ENCODE assay signal across 30 mouse cellular contexts in the genomic region with DNA sequence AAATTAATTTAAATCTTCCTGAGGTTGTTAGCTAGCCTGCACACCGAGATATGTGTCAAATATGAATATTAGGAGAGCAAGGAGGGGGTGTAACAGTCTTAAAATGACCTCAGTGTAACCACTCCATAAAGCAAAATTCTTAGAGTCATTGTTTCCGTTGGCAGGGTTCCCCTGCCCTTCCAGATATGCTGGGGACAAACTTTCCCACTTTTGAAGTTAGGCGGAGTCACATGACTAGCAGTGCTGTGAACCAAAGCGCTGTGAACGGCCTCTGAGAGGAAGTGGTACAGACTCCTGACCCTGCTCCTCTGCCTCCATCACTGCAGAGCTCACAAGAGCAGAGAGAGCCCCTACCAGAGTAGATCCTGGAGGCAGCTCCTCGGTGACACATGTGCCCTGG. TPM values are rescaled to one million over a fixed set of nuclear protein-coding genes. Genes with fewer than 3 reads are reported as not detected.
DNase-seq lines count a peak whose midpoint lies in the region; ATAC-seq and TF ChIP-seq lines count a peak whose summit lies in the region.
"Had no signal": no experiment of that assay in that cellular context is flagged by ENCODE, and none has a peak within 500 bp of the region (broad histone marks: within the 10 kb centered on the region; RNA-seq: fewer than 3 reads in every experiment).

No protein-coding gene starts in this region.

- H3K4me2 ChIP-seq in lung, embryonic 14.5 days = no peak overlapping the region
- H3K4me2 ChIP-seq in hindbrain, embryonic 14.5 days (replicated peaks) = no peak overlapping the region
- H3K4me2 ChIP-seq: embryonic facial prominence, embryonic 13.5 days; forebrain, embryonic 13.5 days; heart, embryonic 11.5 days; hindbrain, embryonic 12.5 days; limb, embryonic 13.5 days; liver, embryonic 12.5 days; midbrain, embryonic 12.5 days had no signal

- no peaks in the 10 kb centered on the region for H3K9me3 ChIP-seq in lung, embryonic 14.5 days (ENCODE audit: low read depth, low read length)
- no peaks in the 10 kb centered on the region for H3K9me3 ChIP-seq in hindbrain, embryonic 14.5 days (ENCODE audit: control insufficient read depth, low read length)
- H3K9me3 ChIP-seq: embryonic facial prominence, embryonic 13.5 days; forebrain, embryonic 13.5 days; hindbrain, embryonic 12.5 days; limb, embryonic 13.5 days; liver, embryonic 12.5 days; midbrain, embryonic 12.5 days had no signal

- no peak for TF ChIP-seq CTCF in lung, embryonic 14.5 days (IDR thresholded peaks at IDR 0.05; ENCODE audit: low read depth)
- TF ChIP-seq CTCF in thymus, adult 2 months (IDR thresholded peaks at IDR 0.05; ENCODE audit: borderline replicate concordance, control insufficient read depth, extremely low read depth, insufficient read depth, low read length, poor library complexity) = no peak

- H3K36me3 ChIP-seq in lung, embryonic 14.5 days (ENCODE audit: insufficient read depth) = no peaks in the 10 kb centered on the region
- no peaks in the 10 kb centered on the region for H3K36me3 ChIP-seq in thymus, adult 2 months (ENCODE audit: control insufficient read depth, insufficient read depth, low read length)
- H3K36me3 ChIP-seq in hindbrain, embryonic 14.5 days (replicated peaks; ENCODE audit: control insufficient read depth, insufficient read depth) = no peaks in the 10 kb centered on the region
- H3K36me3 ChIP-seq: embryonic facial prominence, embryonic 13.5 days; hindbrain, embryonic 12.5 days; limb, embryonic 13.5 days; liver, embryonic 12.5 days; midbrain, embryonic 12.5 days had no signal

- H3K27ac ChIP-seq in lung, embryonic 14.5 days (ENCODE audit: low read depth) = no peak overlapping the region
- no peak overlapping the region for H3K27ac ChIP-seq in thymus, adult 2 months (ENCODE audit: control insufficient read depth, insufficient read depth, low read length)
- no peak overlapping the region for H3K27ac ChIP-seq in hindbrain, embryonic 14.5 days
- H3K27ac ChIP-seq: embryonic facial prominence, embryonic 13.5 days; forebrain, embryonic 13.5 days; hindbrain, embryonic 12.5 days; kidney, postnatal 0 days; limb, embryonic 13.5 days; liver, embryonic 12.5 days; midbrain, embryonic 12.5 days; stomach, postnatal 0 days had no signal

- no peak for ATAC-seq in lung, embryonic 14.5 days (ENCODE audit: insufficient read depth)
- ATAC-seq in megakaryocyte progenitor cell, adult 5-6 weeks (replicated peaks; ENCODE audit: poor library complexity) = no peak
- no peak for ATAC-seq in hindbrain, embryonic 14.5 days (ENCODE audit: low FRiP score)
- ATAC-seq: forebrain, embryonic 13.5 days; liver, embryonic 12.5 days had no signal

- no peak overlapping the region for H3K4me3 ChIP-seq in lung, embryonic 14.5 days (ENCODE audit: low read depth, low read length)
- no peak overlapping the region for H3K4me3 ChIP-seq in thymus, adult 2 months (ENCODE audit: control insufficient read depth, insufficient read depth, low read length)
- H3K4me3 ChIP-seq in hindbrain, embryonic 14.5 days (replicated peaks; ENCODE audit: low read length) = no peak overlapping the region
- H3K4me3 ChIP-seq: embryonic facial prominence, embryonic 13.5 days; erythroblast, embryonic 14.5 days; forebrain, embryonic 13.5 days; hindbrain, embryonic 12.5 days; limb, embryonic 13.5 days; liver, embryonic 12.5 days; midbrain, embryonic 12.5 days had no signal

- 71% methylated on average over 6 of the region's 6 CpGs for whole genome bisulfite sequencing in lung, embryonic 14.5 days
- WGBS in thymus, adult 2 months = 64% methylated on average over 6 of the region's 6 CpGs
- WGBS in hindbrain, embryonic 14.5 days = 84% methylated on average over 6 of the region's 6 CpGs

- H3K4me1 ChIP-seq in lung, embryonic 14.5 days (ENCODE audit: insufficient read depth) = no peaks in the 10 kb centered on the region
- peaks cover 36% of the 10 kb centered on the region for H3K4me1 ChIP-seq in thymus, adult 2 months (replicated peaks; ENCODE audit: control insufficient read depth, insufficient read depth, low read length)
- H3K4me1 ChIP-seq in hindbrain, embryonic 14.5 days (replicated peaks; ENCODE audit: control insufficient read depth, insufficient read depth, low read length) = peaks cover 16% of the 10 kb centered on the region
- H3K4me1 ChIP-seq: liver, embryonic 12.5 days had no signal

- no peak for TF ChIP-seq POLR2A in thymus, adult 2 months (IDR thresholded peaks at IDR 0.05; ENCODE audit: control insufficient read depth, extremely low read depth, insufficient read depth, low read length, poor library complexity)

- DNase-seq in lung, embryonic 14.5 days = peak; percentile 24
- no peak for DNase-seq in lung, postnatal 36 days
- peak; percentile 42 for DNase-seq in thymus, postnatal 14 days
- no peak for DNase-seq in thymus, adult 2 months
- peak; percentile 48 for DNase-seq in naive thymus-derived CD4-positive, alpha-beta T cell, adult 2 months (ENCODE audit: low read depth)
- no peak for DNase-seq in hindbrain, embryonic 14.5 days (ENCODE audit: low spot score)
- DNase-seq: adrenal gland, postnatal 14 days; cerebellum, adult 2 months; cerebellum, postnatal 36 days; embryo, embryonic 11 days; heart, postnatal 10 days; kidney, adult 2 months; layer of hippocampus, adult 9-11 months; lung, adult 18-20 months; right cerebral cortex, postnatal 14 days had no signal

- H3K27me3 ChIP-seq in lung, embryonic 14.5 days (ENCODE audit: insufficient read depth, low read length) = no peaks in the 10 kb centered on the region
- H3K27me3 ChIP-seq in thymus, adult 2 months (ENCODE audit: control insufficient read depth, insufficient read depth, low read length) = no peaks in the 10 kb centered on the region
- H3K27me3 ChIP-seq in hindbrain, embryonic 14.5 days (ENCODE audit: control insufficient read depth, insufficient read depth, low read length) = no peaks in the 10 kb centered on the region
- H3K27me3 ChIP-seq: embryonic facial prominence, embryonic 13.5 days; forebrain, embryonic 13.5 days; hindbrain, embryonic 12.5 days; limb, embryonic 13.5 days; liver, embryonic 12.5 days; midbrain, embryonic 12.5 days had no signal

- no peak overlapping the region for H3K9ac ChIP-seq in lung, embryonic 14.5 days
- no peak overlapping the region for H3K9ac ChIP-seq in hindbrain, embryonic 14.5 days
- H3K9ac ChIP-seq: embryonic facial prominence, embryonic 13.5 days; forebrain, embryonic 13.5 days; hindbrain, embryonic 12.5 days; limb, embryonic 13.5 days; liver, embryonic 12.5 days; midbrain, embryonic 12.5 days had no signal

RNA-seq across cellular contexts. Expression of gene Cd2, which starts 49.0 kb away (rescaled TPM):
- polyA plus RNA-seq in lung, embryonic 14.5 days (2014; fragmentation: Nextera tagmentation; extraction: Ambion mirVana) = 0.42 TPM in 1 of 2 replicates, not detected in the other
- polyA plus RNA-seq in thymus, adult 2 months (2012; rRNA removed) = 97.5 and 117 TPM in 2 replicates
- total RNA-seq in megakaryocyte progenitor cell, adult 5-6 weeks (2015) = not detected in 2 replicates
- total RNA-seq in megakaryocyte progenitor cell, adult 5-6 weeks (2017) = not detected in 2 replicates
- polyA plus RNA-seq in hindbrain, embryonic 14.5 days (2014; fragmentation: Nextera tagmentation; extraction: Ambion mirVana) = not detected in 2 replicates
- total RNA-seq: gastrocnemius, adult 18-20 months; left cerebral cortex, adult 18-20 months; left cerebral cortex, postnatal 25 days had no signal
- polyA plus RNA-seq: embryonic facial prominence, embryonic 13.5 days; erythroblast, embryonic 14.5 days; forebrain, embryonic 13.5 days; hindbrain, embryonic 12.5 days; kidney, postnatal 0 days; limb, embryonic 13.5 days; liver, embryonic 12.5 days; midbrain, embryonic 12.5 days; neural tube, embryonic 11.5 days; stomach, postnatal 0 days had no signal

Comparison
In these comparisons a context has a peak if more than half of its experiments do, and no peak if none do; other contexts are left out.
1. DNase-seq: peak in lung, embryonic 14.5 days (single experiment), thymus, postnatal 14 days (single experiment) and naive thymus-derived CD4-positive, alpha-beta T cell, adult 2 months (single experiment); none in lung, postnatal 36 days (single experiment), thymus, adult 2 months (single experiment) and hindbrain, embryonic 14.5 days (single experiment).
2. RNA of gene Cd2, which starts 49.0 kb away (polyA plus RNA-seq): 97.5 to 117 TPM in thymus, adult 2 months; 0.42 TPM in lung, embryonic 14.5 days and not detected in hindbrain, embryonic 14.5 days; every median in the first group is over 10 times any median in the second.